Mouse (Mus musculus): ENCODE data around the gene Cntn4.

Cntn4 gene

DNA sequence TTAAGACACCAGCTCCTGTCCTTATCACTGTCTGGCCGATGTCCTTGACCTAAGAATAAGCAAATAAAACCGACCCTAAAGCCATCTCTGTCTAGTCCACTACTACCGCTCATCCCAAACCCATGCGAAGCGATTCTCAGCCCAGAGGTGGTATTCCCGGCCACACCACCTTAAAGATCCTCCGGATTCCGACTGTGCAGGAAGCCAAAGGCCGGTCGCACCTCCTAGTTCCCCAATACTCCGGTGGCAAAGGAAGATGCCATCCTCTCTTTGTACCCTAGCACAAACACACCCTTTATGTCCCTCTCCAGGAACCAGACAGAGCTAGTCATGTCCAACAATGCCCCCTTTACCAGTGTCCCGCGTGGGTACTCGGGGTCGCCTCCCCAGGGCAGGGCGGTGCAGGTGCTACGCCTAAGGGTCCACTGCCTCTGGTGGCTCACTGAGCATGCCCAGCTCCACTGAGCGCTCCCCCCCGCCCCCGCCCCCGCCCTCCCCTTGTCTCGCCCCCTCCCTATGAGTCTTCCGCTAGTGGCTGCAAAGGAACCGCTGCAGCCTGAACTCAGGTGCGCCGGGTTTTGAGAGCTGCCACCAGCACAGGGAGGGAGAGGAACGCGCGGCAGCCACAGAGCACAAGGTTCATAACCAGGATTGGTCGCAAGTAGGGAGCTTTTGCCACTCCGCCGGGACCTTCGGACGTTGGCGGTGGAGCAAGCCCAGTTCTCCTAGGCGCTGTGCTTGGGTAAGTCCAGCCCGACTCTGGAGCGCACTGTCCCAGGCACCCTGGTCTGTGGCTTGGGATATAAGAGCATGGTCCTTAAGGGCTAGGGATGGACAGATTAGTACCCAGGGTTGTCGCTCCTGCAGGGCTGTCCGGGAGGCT is at the start of gene Cntn4:
Gene Cntn4, plus strand, starts transcription at position 512 of the 883 bp plus-strand sequence.
- peak; percentile 35 for DNase-seq (ENCODE audit: low spot score)

DNA sequence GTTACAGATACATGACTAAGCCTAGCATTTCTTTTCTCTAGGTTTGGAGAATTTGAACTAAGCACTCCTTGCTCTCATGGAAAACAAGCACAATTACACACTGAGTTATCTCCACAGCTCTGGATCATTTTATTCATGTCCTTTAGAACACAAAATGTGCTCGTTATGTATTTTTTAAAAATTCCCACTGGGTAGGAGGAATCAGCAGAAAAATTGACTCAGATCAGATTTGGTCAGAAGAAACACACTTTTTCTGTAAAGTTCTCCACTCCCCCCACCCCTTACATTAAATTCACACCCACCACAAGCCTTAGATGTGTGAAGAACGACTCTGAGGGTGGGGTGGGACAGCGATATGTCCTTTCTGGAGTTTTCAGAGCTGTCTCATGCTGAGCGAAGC is 3.2 kb upstream of the Cntn4 start:
- DNase-seq (ENCODE audit: low spot score) = no peak

DNA sequence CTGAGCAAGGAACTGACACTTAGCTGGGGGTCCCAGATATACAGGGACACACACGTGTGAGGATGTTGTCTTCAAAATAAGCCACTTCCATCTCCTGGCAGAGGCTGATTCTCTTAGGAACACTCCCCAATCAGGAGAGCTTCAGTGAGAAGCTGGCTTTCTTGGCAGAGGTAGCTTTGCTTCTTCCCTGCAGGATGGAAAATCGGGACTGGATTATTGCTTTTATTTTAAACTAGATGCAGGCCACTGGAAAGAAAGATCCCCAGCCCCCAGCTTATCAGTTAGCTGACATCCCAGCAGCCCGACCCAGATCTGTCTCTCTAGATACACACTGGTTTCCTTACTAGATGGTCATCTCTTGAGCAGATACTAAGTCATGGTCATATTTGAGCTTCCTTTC is 2.4 kb upstream of the Cntn4 start:
- DNase-seq (ENCODE audit: low spot score) = no peak

DNA sequence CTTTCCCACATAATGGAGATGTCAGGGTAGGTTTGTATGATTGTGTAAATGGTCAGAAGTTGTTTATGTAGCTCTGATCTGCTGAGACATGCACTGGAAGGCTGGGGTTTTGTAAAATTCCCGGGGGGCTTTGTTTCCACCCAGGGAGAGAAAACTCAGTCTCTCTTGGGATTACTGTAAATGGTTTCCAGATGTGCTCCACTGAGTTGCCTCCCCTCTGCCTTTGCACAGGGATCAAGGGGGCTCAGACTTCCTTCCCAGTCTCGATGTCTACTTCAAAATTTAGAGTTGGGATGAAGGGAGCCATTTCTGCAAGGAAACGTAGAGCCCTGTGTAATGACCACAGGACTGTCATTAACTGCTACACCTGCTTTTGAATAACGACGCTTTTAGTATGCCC is 823 bp upstream of the Cntn4 start:
- no peak for DNase-seq (ENCODE audit: low spot score)

DNA sequence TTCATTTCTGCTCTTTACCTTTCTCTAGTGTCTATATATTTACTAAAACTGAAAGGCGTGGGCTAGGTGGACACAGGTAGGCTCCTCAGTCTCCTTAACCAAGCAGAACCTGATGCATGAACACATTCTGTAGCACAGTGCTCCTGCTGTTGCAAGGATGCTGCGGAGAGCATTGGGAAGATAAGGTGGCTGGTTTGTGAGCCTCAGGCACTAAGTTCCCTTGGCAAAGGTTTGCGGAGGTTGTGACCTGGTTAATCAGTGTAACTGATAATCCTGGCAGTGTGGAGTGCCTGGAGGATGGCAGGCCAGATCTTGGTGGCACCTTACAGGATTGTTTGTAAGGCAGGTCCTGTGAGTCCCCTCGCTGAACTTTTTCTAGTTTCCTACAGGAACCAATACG is 1.3 kb downstream of the Cntn4 start:
- DNase-seq (ENCODE audit: low spot score) = no peak

DNA sequence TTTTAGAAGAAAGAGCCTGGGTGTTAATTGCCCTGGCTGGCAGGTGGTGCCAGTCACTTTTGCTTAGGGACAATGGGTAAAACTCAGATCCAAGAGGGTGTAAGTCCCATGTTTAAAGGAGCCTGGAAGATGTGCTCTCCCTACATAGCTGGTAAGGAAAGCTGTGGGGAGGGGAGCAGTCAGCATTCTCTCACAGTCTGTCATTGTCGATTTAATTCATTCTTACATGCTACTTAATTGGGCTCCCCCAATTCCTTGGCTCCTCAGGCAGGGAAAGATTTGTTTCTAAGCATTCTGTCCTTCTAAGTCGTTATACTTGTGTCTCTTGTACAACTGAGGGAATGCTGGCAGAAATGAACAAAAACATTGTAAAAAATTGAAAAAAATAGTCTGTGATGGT is 4.0 kb downstream of the Cntn4 start:
- no peak for DNase-seq (ENCODE audit: low spot score)

DNA sequence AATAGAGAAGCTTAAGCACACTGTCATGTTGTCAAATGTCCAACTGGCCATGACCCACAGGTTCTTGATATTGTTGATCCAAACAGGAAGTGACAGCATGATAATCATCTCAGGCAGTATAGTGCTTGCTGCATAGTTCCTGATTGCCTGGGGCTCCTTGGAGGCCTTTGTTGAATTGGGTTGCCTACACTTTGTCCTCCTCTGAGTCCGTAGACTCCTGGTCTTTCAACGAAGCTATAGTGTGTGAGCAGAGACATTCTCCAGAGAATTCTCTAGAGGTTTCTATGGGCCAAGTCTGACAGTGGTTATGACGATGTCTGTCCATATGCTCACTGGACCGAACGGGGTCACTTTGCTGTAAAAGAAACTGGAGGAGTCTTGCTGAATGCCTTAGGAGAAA is 5.8 kb downstream of the Cntn4 start:
- DNase-seq (ENCODE audit: low spot score) = no peak

DNA sequence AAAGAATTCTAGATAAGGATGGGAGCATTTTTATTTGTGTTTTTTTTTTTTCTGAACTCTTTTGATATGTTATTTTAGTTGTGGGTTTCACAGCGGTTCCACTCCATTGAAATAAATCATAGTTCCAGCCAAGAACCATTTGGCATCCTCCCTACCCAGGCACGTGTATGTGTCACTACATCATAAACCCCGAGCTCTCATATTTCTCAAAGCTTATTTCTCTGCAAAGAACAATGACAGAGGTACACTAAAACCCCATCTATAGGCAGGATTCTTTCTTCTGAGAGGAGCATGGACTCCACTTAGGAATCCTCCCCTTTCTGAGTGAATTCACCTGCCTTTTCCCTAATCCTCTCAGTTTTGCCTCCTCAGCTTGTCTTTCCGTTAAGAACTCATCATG is 6.7 kb downstream of the Cntn4 start:
- no peak for DNase-seq (ENCODE audit: low spot score)

DNA sequence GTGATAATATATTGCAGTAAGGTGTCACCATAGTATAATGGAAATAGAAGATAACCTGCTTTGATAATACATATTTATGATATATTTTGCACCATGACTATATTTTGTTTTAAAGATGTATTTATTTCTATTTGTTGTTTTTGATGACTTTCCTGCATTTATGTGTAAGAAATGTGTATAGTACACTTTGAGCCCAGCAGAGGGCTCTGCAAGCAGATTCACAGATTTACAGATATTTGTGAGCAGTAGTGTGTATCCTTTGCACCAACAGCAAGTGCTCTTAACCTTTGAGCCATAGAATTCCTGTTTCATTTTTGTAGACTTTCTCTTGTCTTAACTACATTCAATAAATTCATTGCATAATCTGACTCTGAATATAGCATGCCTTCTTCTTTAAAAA is 10.7 kb downstream of the Cntn4 start:
- no peak for DNase-seq (ENCODE audit: low spot score)

DNA sequence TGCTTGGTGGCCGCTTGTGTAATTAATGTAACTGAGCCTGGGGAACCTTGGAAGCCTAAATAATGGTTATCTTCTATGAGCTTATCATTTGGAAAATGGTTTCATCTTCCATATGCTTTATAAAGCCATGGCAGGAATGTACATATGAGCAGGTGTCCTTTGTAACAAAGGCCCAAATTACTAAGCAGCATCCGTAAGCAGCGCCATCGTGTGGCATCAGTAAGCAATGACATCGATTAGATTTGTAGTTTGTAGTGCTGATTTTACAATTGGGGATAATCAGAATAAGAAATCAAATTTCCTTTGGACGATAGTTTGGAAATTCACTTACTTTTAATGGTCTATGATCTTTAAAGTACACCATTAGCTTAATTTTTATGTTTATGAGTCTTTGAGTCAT is 64.6 kb downstream of the Cntn4 start:
- peak; percentile 72 for DNase-seq (ENCODE audit: low spot score)

DNA sequence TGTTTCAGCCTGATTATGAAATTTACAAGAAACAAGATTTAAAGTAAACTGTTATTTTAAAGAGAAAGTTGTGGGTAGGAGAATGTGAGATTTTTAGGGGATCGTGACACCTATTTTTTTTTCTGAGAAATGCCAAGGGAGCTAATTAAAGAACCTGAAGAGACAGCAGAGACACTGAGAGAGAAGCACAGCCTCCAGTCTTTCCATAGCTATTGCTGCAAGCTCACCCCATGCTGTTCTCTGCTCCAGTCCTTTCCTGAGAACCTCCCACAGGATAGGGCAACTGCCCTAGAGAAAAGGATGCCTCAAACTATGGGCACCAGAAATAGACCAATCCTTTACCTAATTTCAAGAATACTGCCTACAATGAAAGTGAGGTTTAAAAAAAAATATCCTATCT is 103.2 kb downstream of the Cntn4 start:
- no peak for DNase-seq (ENCODE audit: low spot score)

DNA sequence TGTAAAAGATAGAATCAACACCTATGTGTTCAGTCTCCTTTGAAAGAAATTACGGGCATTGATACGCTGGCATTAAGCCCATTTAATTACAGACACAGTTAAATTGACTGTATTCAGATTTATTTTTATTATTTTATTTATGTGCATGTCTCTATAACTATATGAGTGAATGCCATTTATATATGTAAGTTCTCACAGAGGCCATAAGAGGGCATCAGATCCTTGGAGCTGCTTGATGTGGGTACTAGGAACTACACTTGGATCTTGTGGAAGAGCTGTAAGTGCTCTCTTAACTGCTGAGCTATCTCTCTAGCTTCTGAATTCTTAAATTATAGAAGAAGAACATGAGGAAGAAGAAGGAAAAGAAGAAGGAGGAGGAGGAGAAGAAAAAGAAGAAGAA is 111.0 kb downstream of the Cntn4 start:
- DNase-seq (ENCODE audit: low spot score) = no peak

DNA sequence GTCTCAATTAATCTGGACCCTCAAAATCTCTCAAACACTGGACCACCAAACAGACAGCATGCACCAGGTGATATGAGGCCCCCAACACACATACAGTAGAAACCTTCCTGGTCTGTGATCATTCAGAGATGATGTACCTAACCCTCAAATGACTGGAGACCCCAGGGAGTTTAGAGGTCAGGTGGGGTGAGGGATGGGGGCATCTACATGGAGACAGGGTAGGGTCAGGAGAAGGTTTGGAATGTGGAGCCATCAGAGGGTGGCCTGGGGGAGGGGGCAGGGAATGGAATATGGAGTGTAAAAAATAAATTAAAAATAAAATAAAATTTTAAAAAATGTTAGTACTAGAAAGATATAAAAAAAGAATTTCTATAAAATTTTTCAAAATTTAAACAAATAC is 157.6 kb downstream of the Cntn4 start:
- DNase-seq (ENCODE audit: low spot score) = no peak

DNA sequence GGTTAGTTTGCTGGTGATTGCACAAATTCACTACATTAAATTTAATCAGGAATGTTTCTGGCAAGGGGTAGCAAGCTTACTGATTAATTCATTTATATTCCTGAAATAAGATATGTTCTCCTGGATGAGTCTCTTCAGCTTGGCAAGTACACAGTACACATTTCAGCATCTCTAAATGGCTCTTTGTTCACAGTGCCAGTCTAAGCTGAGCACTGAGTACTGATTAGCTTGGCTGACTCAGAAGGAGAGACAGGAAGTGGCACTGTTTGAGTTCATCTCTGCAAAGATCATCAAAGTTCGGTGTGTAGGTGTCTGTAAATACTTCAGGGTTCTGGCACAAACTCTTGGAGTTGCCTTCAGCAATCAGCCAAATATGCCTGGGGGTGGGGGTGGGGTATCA is 169.8 kb downstream of the Cntn4 start:
- DNase-seq (ENCODE audit: low spot score) = no peak

DNA sequence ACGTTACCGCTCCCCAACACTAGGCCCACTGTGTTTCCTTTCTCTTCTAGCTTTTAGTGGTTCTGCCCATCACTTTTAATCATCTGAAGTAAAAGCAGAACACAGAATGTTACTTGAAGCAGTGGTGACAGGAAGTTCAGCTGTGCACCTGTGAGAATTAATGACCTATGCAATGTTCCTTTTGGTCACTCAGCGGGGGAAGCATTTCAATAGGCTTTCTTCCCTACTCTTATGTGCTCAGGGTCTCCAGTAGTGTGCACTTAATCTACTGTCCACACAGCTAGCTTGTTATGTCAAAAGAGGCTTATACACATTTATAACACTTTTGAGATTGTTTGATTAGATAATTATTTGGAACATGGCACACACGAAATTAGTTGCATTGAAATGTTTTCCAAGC is 215.4 kb downstream of the Cntn4 start:
- DNase-seq (ENCODE audit: low spot score) = no peak

DNA sequence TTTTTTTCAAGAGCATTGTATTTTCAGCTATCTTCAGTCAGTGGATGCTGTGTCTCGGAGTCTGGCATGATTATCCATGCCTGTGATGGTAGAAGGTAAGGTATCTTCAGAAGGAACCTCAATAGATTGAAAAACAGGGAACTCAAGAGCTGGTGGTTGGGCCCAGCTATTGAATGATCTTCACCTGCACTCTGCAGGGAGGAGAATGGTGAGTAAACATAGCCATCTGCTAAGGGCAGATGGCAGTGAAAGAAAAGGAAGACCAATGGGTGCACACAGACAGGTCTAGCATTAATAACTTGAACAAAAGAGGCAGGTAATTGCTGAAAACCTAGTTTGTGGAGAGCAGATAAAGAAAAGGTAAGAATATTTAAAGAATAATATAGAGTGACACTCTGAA is 261.0 kb downstream of the Cntn4 start:
- no peak for DNase-seq (ENCODE audit: low spot score)

DNA sequence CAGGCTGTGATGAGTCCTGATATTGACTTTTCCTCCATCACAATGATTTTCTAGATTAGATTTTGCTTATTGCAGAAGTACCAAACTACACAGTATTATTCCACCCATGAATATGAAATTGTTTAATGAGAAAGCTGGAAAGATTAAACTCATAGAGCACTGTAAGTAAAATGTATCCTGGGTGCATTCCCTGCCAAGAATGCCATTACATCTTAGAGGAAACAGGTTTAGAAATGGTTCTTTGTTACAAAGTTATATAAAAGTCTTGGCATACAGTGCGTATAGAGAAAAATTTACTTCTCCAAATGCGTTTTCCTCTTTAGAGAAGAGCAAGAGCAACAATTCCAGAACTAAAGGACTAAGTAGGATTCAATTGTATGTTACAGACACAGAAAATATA is 261.8 kb downstream of the Cntn4 start:
- DNase-seq (ENCODE audit: low spot score) = no peak

DNA sequence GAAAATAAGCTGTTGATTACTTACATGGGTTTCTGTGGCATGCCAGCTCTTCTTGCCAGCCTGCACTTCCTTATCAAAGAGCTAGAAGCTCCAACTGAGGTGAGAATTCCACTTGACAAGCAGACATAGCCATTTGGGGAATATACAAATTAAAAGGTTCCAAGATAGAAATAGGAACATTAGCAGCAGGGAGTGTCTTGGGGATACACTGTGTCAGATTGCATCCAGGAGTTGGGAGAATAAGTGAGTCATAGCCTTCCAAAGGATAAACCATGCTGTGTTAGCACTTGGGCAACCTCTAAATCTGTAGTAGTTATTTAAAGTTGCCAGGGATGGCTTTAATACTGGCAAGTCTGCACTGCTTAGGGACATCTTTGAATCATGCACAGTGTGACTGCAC is 263.1 kb downstream of the Cntn4 start:
- DNase-seq (ENCODE audit: low spot score) = no peak

DNA sequence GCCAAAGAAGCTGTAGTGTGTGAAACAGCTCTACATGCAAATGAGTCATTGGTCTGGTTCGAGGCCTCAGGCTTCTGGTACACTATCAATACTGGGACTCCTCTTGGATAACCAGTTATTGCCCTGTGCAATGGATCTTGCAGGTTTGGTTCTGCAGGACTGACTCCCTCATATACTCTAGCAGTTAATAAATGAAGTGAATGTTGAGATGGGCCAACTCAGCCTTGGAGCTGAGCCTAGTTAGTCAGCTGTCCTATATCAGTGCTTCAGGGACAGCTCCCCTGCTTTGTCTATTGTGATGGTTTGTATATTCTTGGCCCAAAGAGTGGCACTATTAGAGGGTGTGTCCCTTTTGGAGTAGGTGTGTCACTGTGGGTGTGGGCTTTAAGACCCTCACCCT is 314.0 kb downstream of the Cntn4 start:
- DNase-seq (ENCODE audit: low spot score) = no peak

DNA sequence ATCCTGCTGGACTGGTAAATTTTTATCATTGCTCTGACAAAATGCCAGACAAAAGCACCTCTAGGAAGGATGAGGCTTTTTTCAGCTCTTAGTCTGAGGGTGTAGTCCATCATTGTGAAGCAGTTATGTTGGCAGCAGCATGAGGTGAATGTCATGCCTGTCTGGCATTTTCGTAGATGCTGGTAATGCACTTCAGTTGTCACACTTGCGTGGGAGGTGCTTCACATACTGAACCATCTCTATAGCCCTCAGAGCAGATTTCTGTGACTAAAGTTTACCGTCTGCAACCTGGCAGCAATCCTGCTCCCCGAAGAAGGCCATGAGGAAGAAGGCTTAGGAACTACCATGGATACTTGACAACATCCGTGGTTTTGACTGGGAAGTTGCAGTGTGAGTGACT is 335.6 kb downstream of the Cntn4 start:
- no peak for DNase-seq (ENCODE audit: low spot score)

DNA sequence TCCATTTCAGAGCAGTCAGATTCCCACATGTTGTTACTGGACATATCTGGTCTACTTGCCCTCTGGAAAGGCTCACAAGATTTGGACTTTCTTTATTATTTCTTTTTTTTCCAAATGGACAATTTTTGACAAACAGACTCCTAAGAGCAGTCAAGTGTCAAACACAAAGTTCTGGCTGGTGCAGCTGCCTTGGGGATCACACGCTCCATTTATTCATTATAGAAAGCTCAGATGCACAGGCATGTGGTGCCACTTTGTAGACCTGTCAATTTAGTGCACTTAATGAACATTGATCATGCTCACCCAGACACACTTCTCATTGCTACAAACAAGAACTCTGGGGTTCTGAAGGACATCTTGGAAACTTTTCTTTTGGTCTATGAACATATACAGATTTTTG is 337.7 kb downstream of the Cntn4 start:
- no peak for DNase-seq (ENCODE audit: low spot score)

DNA sequence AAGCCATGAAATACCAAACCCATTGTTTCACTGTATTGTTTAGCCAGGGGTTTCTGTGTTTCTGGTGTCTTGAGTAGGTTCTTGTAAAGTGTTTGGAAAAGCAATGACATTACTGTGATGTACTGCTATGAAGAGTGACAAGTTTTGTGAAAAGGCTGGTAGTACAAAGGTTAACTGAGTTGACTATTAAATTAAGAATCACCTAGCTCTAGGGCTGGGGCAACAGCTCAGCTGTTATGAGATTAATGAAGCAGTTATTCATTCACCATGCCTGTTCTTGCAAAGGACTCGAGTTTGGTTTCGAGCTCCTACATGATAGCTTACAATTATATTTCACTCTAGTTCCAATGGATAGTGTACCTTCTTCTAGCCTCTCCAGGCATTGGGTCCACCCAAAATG is 371.4 kb downstream of the Cntn4 start:
- no peak for DNase-seq (ENCODE audit: low spot score)

DNA sequence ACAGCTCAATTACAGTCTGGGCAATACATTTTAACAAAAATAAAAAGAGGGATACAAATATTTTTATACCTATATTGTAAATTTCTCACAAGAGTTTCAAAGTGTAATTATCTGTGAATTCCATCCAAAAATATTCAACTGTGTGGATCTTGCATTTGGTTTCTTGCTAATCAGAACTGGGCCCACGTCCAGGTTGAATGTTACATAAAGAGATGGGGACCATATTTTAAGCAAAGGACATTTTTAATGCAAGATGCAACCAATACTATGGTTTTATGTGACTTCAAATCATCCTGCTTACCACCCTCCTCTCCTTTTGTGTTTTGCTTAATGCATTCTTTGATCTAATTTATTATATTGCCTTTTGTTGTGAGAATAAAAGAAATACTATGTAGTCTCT is 378.7 kb downstream of the Cntn4 start:
- DNase-seq (ENCODE audit: low spot score) = no peak

DNA sequence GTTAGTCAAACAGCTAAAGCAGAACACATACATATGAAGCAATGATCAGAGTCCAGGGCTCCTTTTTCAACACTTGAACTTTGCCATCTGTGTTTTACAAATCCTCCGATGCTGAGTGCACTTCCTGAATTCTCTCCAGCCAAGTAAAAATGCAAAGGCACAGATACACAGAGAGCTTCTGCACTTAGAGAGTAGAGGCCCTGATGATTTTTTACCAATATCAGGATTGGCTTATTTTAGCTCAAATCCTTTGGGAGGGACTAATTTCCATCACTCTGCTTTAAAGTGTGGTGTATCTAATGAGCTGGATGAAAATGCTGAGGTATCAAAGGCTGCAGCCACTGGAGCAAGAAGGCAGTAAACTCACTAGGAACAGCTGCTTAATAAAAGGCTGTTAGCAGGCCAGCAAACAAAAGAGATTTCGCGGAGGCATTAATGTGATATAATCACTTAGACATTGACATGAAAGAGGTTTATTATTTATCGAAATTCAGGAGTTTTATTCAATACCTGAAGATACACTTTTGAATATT is 400.7 kb downstream of the Cntn4 start:
- no peak for DNase-seq (ENCODE audit: low spot score)

Data from embryo, embryonic 10 days (tissue).